Mouse (Mus musculus) stomach, postnatal 0 days (tissue): ENCODE results near the gene Rnf135.

Experiments
- CTCF ChIP-seq: IDR thresholded peaks from 2 replicates; pipeline ENCODE4 v1.5.1; 2016; ENCODE audit warnings: antibody characterized with exemption, low read depth, mild to moderate bottlenecking, moderate library complexity
- EP300 ChIP-seq: optimal IDR thresholded peaks from 2 replicates; pipeline ENCODE3; 2016; ENCODE audit warnings: antibody characterized with exemption

DNA sequence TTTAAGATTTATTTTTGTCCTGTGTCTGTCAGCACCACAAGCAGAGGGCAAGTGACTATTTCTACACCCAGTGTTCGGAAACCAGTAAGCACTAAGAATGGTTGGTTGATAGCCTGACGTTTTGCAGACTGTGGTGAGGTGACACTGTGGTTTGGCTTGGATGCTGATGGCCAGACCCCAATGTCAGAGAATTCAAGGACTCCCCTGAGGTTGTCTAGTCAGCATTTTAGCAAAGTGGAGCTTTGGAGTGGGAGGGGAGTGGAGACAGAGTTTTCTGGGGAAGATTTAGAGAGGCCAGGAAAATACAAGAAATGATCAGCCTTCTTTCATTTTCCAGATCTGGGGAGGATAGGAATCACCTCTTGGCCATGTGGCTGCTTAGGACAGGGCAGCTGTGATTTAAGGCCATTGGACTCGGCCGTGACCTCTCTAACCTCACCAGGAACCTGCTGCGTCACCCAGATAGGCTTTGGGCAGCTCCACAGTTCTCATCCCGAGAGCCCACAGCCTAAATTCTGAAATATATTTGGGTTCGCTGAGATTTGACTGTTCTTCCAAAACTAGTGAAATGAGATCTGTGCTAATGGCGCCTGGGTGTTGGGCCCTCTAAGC is 34.1 kb upstream of the Rnf135 start:
- TF ChIP-seq CTCF (no peak), EP300 (no peak)
